Mouse (Mus musculus) kidney, adult 2 months (tissue): Measurements from ENCODE around the gene Arhgef10l. TPM values are rescaled to one million over a fixed set of nuclear protein-coding genes. Genes with fewer than 3 reads are reported as not detected.

ENCODE experiments used
- DNase-seq: peaks from one replicate; pipeline ENCODE4 v3.0.0; 2021
- H3K27ac ChIP-seq: fragments of 200-500 bp; 2 replicates; pipeline ENCODE4 v1.5.1; 2012; ENCODE audit warnings: low read depth, low read length, control low read depth, inconsistent platforms; ENCODE audit not compliant: insufficient read depth
- H3K27me3 ChIP-seq: fragments of 200-500 bp; replicated peaks from 2 replicates; pipeline ENCODE4 v1.6.1; 2012; ENCODE audit warnings: mild to moderate bottlenecking, moderate library complexity, low read length, inconsistent platforms; ENCODE audit not compliant: control insufficient read depth, insufficient read depth
- H3K36me3 ChIP-seq: fragments of 200-500 bp; 2 replicates; pipeline ENCODE4 v1.6.1; 2012; ENCODE audit warnings: mild to moderate bottlenecking, moderate library complexity, low read length, inconsistent platforms; ENCODE audit not compliant: control insufficient read depth, insufficient read depth
- H3K4me1 ChIP-seq: fragments of 200-500 bp; 2 replicates; pipeline ENCODE4 v1.6.1; 2011; ENCODE audit warnings: low read length; ENCODE audit not compliant: control insufficient read depth, insufficient read depth
- H3K4me3 ChIP-seq: fragments of 200-500 bp; 2 replicates; pipeline ENCODE4 v1.5.1; 2011; ENCODE audit warnings: mild to moderate bottlenecking, low read depth, low read length, control low read depth; ENCODE audit not compliant: insufficient read depth
- CTCF ChIP-seq: fragments of 200-500 bp; conservative IDR thresholded peaks from 2 replicates; pipeline ENCODE4 v1.5.1; 2011; ENCODE audit warnings: low read depth, mild to moderate bottlenecking, control low read depth, low read length, moderate library complexity, mixed read lengths; ENCODE audit not compliant: insufficient read depth, insufficient read length
- POLR2A ChIP-seq: fragments of 200-500 bp; IDR thresholded peaks from one replicate; pipeline ENCODE4 v1.6.1; 2011; ENCODE audit warnings: low read depth, low read length, control low read depth
- WGBS: fragments of 180-500 bp; shearing (Covaris S2); methylation state at CpG from one replicate; pipeline ENCODE4 v1.1.7; 2018; 5-methylcytosine and 5-hydroxymethylcytosine counted together
- polyA plus RNA-seq: library from polyadenylated mRNA; depleted of rRNA; stranded (reverse); fragments of >200 nt; gene quantifications from 2 replicates; pipeline ENCODE4 v1.2.3, GENCODE M21; 2012

Gene Arhgef10l
- polyA plus RNA-seq, 1 experiment, result 42.0 TPM

DNA sequence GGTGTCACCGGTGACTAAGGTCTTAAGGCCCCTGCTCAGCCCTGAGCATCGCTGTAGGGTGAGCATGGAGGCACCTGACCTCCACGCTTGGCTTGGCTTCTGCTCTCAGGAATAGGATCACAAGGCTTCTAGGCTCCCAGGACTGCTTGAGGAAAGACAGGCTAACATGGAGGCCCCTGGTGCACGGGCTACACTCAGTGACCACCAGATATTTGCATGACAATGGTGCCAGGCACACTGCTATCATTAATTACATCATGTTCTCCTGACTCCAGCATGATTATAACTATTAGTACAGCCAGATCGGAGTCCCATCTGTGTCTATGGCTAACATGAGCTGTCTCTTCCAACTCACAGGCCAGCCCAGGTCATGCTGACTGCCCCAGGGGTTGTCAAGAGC, 51.3 kb downstream of the Arhgef10l start:
- H3K4me3 ChIP-seq, result no peak overlapping the region
- no peak for TF ChIP-seq CTCF
- H3K36me3 ChIP-seq, result no peaks in the 10 kb centered on the region
- no peak for DNase-seq
- H3K27me3 ChIP-seq, result no peaks in the 10 kb centered on the region
- H3K4me1 ChIP-seq, result peaks cover 27% of the 10 kb centered on the region
- no peak overlapping the region for H3K27ac ChIP-seq
- WGBS, result 61% methylated on average over 5 of the region's 5 CpGs

DNA sequence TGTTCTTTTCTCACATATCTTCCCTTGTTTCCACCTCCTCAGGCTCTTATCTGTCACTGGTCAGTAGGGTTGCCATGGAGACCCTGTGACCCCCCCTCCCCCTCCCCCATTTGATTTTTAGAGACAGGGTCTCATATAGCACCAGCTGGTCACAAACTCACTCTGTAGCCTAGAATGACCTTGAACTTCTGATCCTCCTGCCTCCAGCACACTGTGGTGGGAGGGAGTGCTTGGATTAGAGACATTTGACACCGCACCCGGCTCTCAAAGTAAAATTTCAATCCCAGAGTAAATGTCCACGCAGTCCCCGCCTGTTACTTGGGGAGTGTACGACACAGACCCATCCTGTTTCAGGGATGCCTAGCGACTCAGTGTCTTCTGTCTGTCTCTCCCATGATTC, 51.7 kb downstream of the Arhgef10l start:
- H3K4me1 ChIP-seq, result peaks cover 27% of the 10 kb centered on the region
- no peak overlapping the region for H3K4me3 ChIP-seq
- H3K27me3 ChIP-seq, result no peaks in the 10 kb centered on the region
- no peak for TF ChIP-seq POLR2A
- no peak for TF ChIP-seq CTCF
- no peak for DNase-seq
- H3K27ac ChIP-seq, result no peak overlapping the region
- H3K36me3 ChIP-seq, result no peaks in the 10 kb centered on the region
- 78% methylated on average over 6 of the region's 6 CpGs for WGBS

DNA sequence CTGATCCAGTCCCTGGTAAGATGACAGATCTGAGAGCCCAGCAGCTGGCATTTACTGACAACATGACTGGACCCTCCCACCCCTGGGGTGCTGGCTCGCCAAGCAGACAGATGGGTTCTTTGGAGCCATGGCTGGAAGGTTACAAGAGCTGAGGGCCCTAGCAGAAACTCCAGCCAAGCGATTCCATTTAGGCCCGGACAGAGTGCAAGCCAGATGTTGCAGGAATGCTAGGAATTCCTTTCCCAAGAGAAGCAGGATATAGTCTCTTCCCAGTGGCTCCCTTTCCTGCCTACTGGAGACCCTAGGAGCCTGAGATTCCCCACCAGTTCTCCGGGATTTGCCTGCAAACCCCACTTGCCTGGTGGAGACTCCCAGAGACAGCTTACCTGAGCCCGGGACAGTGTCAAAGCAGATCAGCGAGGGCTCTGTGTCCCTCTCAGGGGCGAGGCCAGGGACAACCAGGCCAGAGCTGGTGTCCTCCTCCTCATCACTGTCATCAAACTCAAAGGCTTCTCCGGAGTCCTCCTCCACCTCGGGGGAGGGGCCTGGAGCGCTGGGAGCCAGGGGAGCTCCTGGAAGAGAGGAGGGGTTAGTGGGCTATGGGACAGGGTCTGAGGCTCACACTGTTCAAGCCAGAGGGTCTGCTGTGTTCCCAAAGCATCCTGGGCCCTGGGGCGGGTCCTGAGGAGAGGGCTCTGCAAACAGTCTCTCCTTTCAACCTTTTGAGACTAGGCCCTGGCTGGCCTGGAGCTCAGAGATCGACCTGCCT, 54.8 kb downstream of the Arhgef10l start:
- H3K4me1 ChIP-seq, result peaks cover 5% of the 10 kb centered on the region
- peak; percentile 33 for DNase-seq
- no peak for TF ChIP-seq POLR2A
- TF ChIP-seq CTCF, result no peak
- WGBS, result 42% methylated on average over 12 of the region's 12 CpGs
- H3K27me3 ChIP-seq, result no peaks in the 10 kb centered on the region
- H3K27ac ChIP-seq, result 0 out of 2 replicates have a peak overlapping the region, but pooled peaks have one; percentile 29
- no peaks in the 10 kb centered on the region for H3K36me3 ChIP-seq
- H3K4me3 ChIP-seq, result no peak overlapping the region

DNA sequence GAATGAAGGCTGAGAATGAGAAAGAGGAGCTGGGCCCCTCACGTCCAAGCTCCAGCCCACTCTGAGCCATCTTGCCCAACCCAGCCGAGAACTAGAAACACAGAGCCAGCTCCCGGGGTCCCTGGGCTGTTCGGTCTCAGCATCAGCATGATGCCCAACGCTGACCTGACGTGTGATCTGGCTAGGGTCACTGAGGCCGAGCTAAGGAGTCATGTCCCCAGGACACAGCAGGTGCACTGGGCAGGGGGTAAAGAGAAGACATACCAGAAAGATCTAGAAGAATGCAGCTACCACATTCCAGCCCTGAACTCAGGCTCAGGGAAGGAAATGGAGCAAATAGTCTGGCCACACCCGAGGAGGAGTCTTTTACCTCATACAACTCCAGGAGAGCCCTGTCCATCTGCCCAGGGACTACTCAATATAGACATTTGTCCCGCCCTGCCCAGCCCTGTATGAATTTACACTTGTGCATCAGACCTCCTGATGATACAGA, 57.5 kb downstream of the Arhgef10l start:
- H3K27me3 ChIP-seq, result no peaks in the 10 kb centered on the region
- H3K36me3 ChIP-seq, result no peaks in the 10 kb centered on the region
- H3K27ac ChIP-seq, result no peak overlapping the region
- no peaks in the 10 kb centered on the region for H3K4me1 ChIP-seq
- no peak for DNase-seq
- TF ChIP-seq POLR2A (no peak), CTCF (no peak)
- 81% methylated on average over 9 of the region's 9 CpGs for WGBS
- no peak overlapping the region for H3K4me3 ChIP-seq

DNA sequence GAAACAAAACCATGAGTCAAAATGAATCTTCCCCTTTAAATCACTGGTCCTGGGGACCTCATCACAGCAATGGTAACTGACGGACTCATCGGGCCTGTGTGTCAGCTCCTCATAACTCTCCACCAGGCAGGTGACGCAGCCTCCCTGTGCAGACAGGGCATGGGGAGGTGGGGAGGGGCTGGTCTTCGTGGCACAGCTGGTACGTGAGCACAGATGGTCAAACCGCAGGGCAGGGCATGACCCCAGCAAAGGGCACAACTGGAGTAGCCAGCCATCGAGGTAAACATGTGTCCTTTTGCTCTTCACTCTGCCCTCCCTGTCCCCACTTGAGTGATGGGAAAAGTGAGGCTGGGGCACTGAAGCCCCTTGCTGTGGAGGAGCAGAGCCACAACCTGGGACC, 59.0 kb downstream of the Arhgef10l start:
- H3K4me3 ChIP-seq, result no peak overlapping the region
- TF ChIP-seq CTCF (no peak), POLR2A (no peak)
- no peak for DNase-seq
- H3K27ac ChIP-seq, result no peak overlapping the region
- H3K36me3 ChIP-seq, result no peaks in the 10 kb centered on the region
- H3K4me1 ChIP-seq, result no peaks in the 10 kb centered on the region
- H3K27me3 ChIP-seq, result no peaks in the 10 kb centered on the region
- WGBS, result 64% methylated on average over 7 of the region's 7 CpGs

DNA sequence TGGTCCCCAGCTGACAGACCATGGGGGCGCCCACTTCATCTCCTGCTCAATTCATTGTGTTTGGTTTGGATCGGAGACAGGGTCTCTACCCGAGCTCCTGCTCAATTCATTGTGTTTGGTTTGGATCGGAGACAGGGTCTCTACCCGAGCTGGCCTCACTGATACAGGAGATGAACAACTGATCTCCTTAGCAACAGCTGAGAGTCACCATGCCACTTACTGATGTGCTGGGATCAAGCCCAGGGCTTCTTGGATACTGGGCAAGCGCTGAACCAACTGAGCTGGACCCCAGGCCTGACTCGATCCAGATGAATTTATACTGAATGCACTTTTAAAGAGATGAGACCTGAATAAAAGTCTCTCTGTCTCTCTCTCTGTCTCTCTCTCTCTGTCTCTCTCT, 59.6 kb downstream of the Arhgef10l start:
- DNase-seq, result no peak
- Histone ChIP-seq H3K27ac (no peak overlapping the region), H3K27me3 (no peaks in the 10 kb centered on the region), H3K36me3 (no peaks in the 10 kb centered on the region), H3K4me1 (no peaks in the 10 kb centered on the region), H3K4me3 (no peak overlapping the region)
- WGBS, result 82% methylated on average over 7 of the region's 7 CpGs
- no peak for TF ChIP-seq CTCF
- TF ChIP-seq POLR2A, result no peak

DNA sequence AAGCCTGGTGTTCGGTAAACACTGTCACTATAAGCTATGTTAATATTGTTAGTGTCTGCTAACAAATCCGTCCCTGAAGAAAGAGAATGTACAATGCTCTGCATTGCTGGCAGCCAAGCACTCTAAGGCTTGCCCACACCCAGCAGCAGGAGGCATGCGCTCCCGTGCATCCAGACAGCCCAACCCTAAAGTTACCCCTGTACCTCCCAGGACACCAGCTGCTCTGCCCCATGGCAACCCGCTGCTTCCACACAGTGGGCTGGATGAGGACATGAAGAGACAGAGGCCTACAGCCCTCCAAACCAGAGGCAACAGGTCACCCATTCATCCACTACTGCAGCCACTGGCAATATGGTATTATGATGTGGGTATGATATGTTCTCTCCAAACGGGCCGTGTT, 60.0 kb downstream of the Arhgef10l start:
- TF ChIP-seq CTCF (no peak), POLR2A (no peak)
- Histone ChIP-seq H3K4me1 (no peaks in the 10 kb centered on the region), H3K4me3 (no peak overlapping the region), H3K36me3 (no peaks in the 10 kb centered on the region), H3K27me3 (no peaks in the 10 kb centered on the region), H3K27ac (no peak overlapping the region)
- DNase-seq, result no peak
- WGBS, result 83% methylated on average over 7 of the region's 7 CpGs
